24 mouse cellular contexts compared by ENCODE assay signal in the genomic region with DNA sequence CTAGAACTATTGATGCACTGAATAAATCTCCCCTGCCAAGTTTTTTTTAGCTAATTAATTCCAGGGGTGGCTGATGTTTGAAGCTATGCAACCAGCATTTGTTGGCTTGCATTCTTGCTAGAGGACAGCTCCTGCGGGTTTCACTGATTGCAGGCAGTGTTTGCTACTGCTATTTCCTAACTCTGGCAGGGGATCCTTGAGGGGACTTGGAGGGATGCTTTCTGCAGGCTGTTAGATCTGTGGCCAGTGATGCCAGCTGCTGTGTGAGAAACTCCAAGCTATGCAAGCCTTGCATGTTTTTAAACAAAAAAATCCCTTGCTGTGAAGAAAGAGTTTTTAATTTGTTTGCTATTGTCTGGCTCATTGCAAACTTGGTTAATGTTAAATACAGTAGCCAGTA. TPM values are rescaled to one million over a fixed set of nuclear protein-coding genes. Genes with fewer than 3 reads are reported as not detected.
DNase-seq lines count a peak whose midpoint lies in the region; ATAC-seq and TF ChIP-seq lines count a peak whose summit lies in the region.
"Had no signal": no experiment of that assay in that cellular context is flagged by ENCODE, and none has a peak within 500 bp of the region (broad histone marks: within the 10 kb centered on the region; RNA-seq: fewer than 3 reads in every experiment).

No protein-coding gene starts in this region.

- H3K9ac ChIP-seq in forebrain, embryonic 15.5 days (replicated peaks), result no peak overlapping the region
- no peak overlapping the region for H3K9ac ChIP-seq in forebrain, embryonic 12.5 days
- no peak overlapping the region for H3K9ac ChIP-seq in limb, embryonic 14.5 days (ENCODE audit: low read depth, low read length, severe bottlenecking)
- H3K9ac ChIP-seq in embryonic facial prominence, embryonic 14.5 days (ENCODE audit: low read depth, low read length), result no peak overlapping the region
- H3K9ac ChIP-seq: embryonic facial prominence, embryonic 13.5 days; heart, embryonic 12.5 days; hindbrain, embryonic 15.5 days had no signal

- DNase-seq in limb, embryonic 14.5 days (ENCODE audit: low spot score), result peak; percentile 14
- DNase-seq in limb, embryonic 10.5 days (ENCODE audit: low spot score), result no peak
- DNase-seq in brain, adult 2 months (ENCODE audit: low read depth, low spot score), result peak; percentile 17
- peak; percentile 63 for DNase-seq in embryonic facial prominence, embryonic 14.5 days (ENCODE audit: low spot score)
- DNase-seq: adrenal gland, postnatal 25 days; cerebellum, adult 11 months; cerebellum, adult 8-10 months; cerebellum, postnatal 14 days; embryo, embryonic 11 days; gastrocnemius, postnatal 14 days; heart, adult 2 months had no signal

- no peaks in the 10 kb centered on the region for H3K36me3 ChIP-seq in forebrain, embryonic 15.5 days
- no peaks in the 10 kb centered on the region for H3K36me3 ChIP-seq in forebrain, embryonic 12.5 days (replicated peaks)
- no peaks in the 10 kb centered on the region for H3K36me3 ChIP-seq in limb, embryonic 14.5 days (ENCODE audit: control insufficient read depth, insufficient read depth, low read length)
- no peaks in the 10 kb centered on the region for H3K36me3 ChIP-seq in limb, embryonic 10.5 days
- H3K36me3 ChIP-seq in embryonic facial prominence, embryonic 14.5 days (ENCODE audit: control insufficient read depth, insufficient read depth, low read length), result no peaks in the 10 kb centered on the region
- H3K36me3 ChIP-seq: embryonic facial prominence, embryonic 13.5 days; heart, embryonic 12.5 days; hindbrain, embryonic 10.5 days; hindbrain, embryonic 15.5 days had no signal

- no peaks in the 10 kb centered on the region for H3K27me3 ChIP-seq in forebrain, embryonic 15.5 days
- H3K27me3 ChIP-seq in forebrain, embryonic 12.5 days, result no peaks in the 10 kb centered on the region
- H3K27me3 ChIP-seq in limb, embryonic 14.5 days (ENCODE audit: control insufficient read depth, insufficient read depth, low read length), result no peaks in the 10 kb centered on the region
- no peaks in the 10 kb centered on the region for H3K27me3 ChIP-seq in limb, embryonic 10.5 days (ENCODE audit: low read depth, poor library complexity, severe bottlenecking)
- H3K27me3 ChIP-seq in embryonic facial prominence, embryonic 14.5 days (replicated peaks; ENCODE audit: control insufficient read depth, insufficient read depth, low read length), result no peaks in the 10 kb centered on the region
- H3K27me3 ChIP-seq: CH12.LX; embryonic facial prominence, embryonic 13.5 days; heart, embryonic 12.5 days; hindbrain, embryonic 15.5 days had no signal

- TF ChIP-seq POLR2A in limb, embryonic 14.5 days (IDR thresholded peaks at IDR 0.05; ENCODE audit: borderline replicate concordance, extremely low read depth, insufficient read depth, insufficient read length), result no peak

- no peak overlapping the region for H3K4me2 ChIP-seq in forebrain, embryonic 15.5 days (replicated peaks)
- H3K4me2 ChIP-seq in forebrain, embryonic 12.5 days, result no peak overlapping the region
- no peak overlapping the region for H3K4me2 ChIP-seq in limb, embryonic 14.5 days (replicated peaks; ENCODE audit: low read depth, low read length, severe bottlenecking)
- no peak overlapping the region for H3K4me2 ChIP-seq in embryonic facial prominence, embryonic 14.5 days (ENCODE audit: low read depth, low read length)
- H3K4me2 ChIP-seq: embryonic facial prominence, embryonic 13.5 days; heart, embryonic 12.5 days; hindbrain, embryonic 15.5 days had no signal

- no peak overlapping the region for H3K4me3 ChIP-seq in forebrain, embryonic 15.5 days
- no peak overlapping the region for H3K4me3 ChIP-seq in forebrain, embryonic 12.5 days (replicated peaks)
- H3K4me3 ChIP-seq in limb, embryonic 14.5 days (replicated peaks; ENCODE audit: low read length), result no peak overlapping the region
- H3K4me3 ChIP-seq in limb, embryonic 10.5 days, result no peak overlapping the region
- no peak overlapping the region for H3K4me3 ChIP-seq in embryonic facial prominence, embryonic 14.5 days (ENCODE audit: low read depth, low read length)
- H3K4me3 ChIP-seq: embryonic facial prominence, embryonic 13.5 days; heart, adult 2 months; heart, embryonic 12.5 days; hindbrain, embryonic 10.5 days; hindbrain, embryonic 15.5 days had no signal

- peaks cover 13% of the 10 kb centered on the region for H3K4me1 ChIP-seq in forebrain, embryonic 15.5 days
- H3K4me1 ChIP-seq in forebrain, embryonic 12.5 days, result peaks cover 10% of the 10 kb centered on the region; the same call in 1 of the 2 replicates
- H3K4me1 ChIP-seq in limb, embryonic 14.5 days (ENCODE audit: control insufficient read depth, insufficient read depth, low read length), result no peaks in the 10 kb centered on the region; the same call in 1 of the 2 replicates
- H3K4me1 ChIP-seq in limb, embryonic 10.5 days, result 0 out of 2 replicates have a peak, but pooled peaks cover 3% of the 10 kb centered on the region
- H3K4me1 ChIP-seq in embryonic facial prominence, embryonic 14.5 days (ENCODE audit: control insufficient read depth, insufficient read depth, low read length), result 0 out of 2 replicates have a peak, but pooled peaks cover 7% of the 10 kb centered on the region
- H3K4me1 ChIP-seq: heart, embryonic 12.5 days; hindbrain, embryonic 10.5 days had no signal

- WGBS in forebrain, embryonic 15.5 days, result 6% methylated on average over 1 of the region's 1 CpGs
- 3% methylated on average over 1 of the region's 1 CpGs for WGBS in forebrain, embryonic 12.5 days
- 4% methylated on average over 1 of the region's 1 CpGs for WGBS in limb, embryonic 14.5 days
- WGBS in limb, embryonic 10.5 days, result 2% methylated on average over 1 of the region's 1 CpGs
- 3% methylated on average over 1 of the region's 1 CpGs for WGBS in embryonic facial prominence, embryonic 14.5 days

- no peaks in the 10 kb centered on the region for H3K9me3 ChIP-seq in forebrain, embryonic 15.5 days
- no peaks in the 10 kb centered on the region for H3K9me3 ChIP-seq in forebrain, embryonic 12.5 days
- H3K9me3 ChIP-seq in limb, embryonic 14.5 days (ENCODE audit: control insufficient read depth, low read length), result no peaks in the 10 kb centered on the region
- H3K9me3 ChIP-seq in limb, embryonic 10.5 days (replicated peaks), result no peaks in the 10 kb centered on the region
- H3K9me3 ChIP-seq in embryonic facial prominence, embryonic 14.5 days (ENCODE audit: control insufficient read depth, low read length), result no peaks in the 10 kb centered on the region
- H3K9me3 ChIP-seq: embryonic facial prominence, embryonic 13.5 days; heart, embryonic 12.5 days; hindbrain, embryonic 10.5 days; hindbrain, embryonic 15.5 days had no signal

- peak; percentile 51; the same call in 1 of the 2 replicates for ATAC-seq in forebrain, embryonic 15.5 days (replicated peaks)
- no peak for ATAC-seq in forebrain, embryonic 12.5 days (ENCODE audit: low FRiP score)
- ATAC-seq in limb, embryonic 14.5 days (ENCODE audit: low FRiP score, low read depth), result no peak
- ATAC-seq in embryonic facial prominence, embryonic 14.5 days (ENCODE audit: low read depth), result no peak
- ATAC-seq: activated CD4-positive, CD25-positive, alpha-beta regulatory T cell, adult 4 months; inflammation-experienced regulatory T-cells, adult 6 months; intestine, postnatal 0 days; Patski had no signal

- H3K27ac ChIP-seq in forebrain, embryonic 15.5 days (replicated peaks), result no peak overlapping the region; the same call in 1 of the 2 replicates
- H3K27ac ChIP-seq in forebrain, embryonic 12.5 days, result no peak overlapping the region
- no peak overlapping the region for H3K27ac ChIP-seq in limb, embryonic 14.5 days (replicated peaks; ENCODE audit: low read depth, low read length)
- H3K27ac ChIP-seq in limb, embryonic 10.5 days, result no peak overlapping the region
- no peak overlapping the region for H3K27ac ChIP-seq in embryonic facial prominence, embryonic 14.5 days (replicated peaks; ENCODE audit: low read depth, low read length)
- H3K27ac ChIP-seq: embryonic facial prominence, embryonic 13.5 days; heart, adult 2 months; hindbrain, embryonic 10.5 days; hindbrain, embryonic 15.5 days had no signal

RNA-seq across cellular contexts. Expression of a gene that starts 58.6 kb away (rescaled TPM):
- not detected in 2 replicates for polyA plus RNA-seq in forebrain, embryonic 15.5 days (2015; fragmentation: Nextera tagmentation; extraction: Ambion mirVana)
- polyA plus RNA-seq in forebrain, embryonic 12.5 days (2016; fragmentation: Nextera tagmentation; extraction: Ambion mirVana), result not detected in 2 replicates
- polyA plus RNA-seq in limb, embryonic 14.5 days (2012; rRNA removed), result not detected in 2 replicates
- polyA plus RNA-seq in limb, embryonic 14.5 days (2014; fragmentation: Nextera tagmentation; extraction: Ambion mirVana), result not detected in 2 replicates
- not detected in 2 replicates for polyA plus RNA-seq in limb, embryonic 10.5 days (2016; fragmentation: Nextera tagmentation; extraction: Ambion mirVana)
- polyA plus RNA-seq in embryonic facial prominence, embryonic 14.5 days (2014; fragmentation: Nextera tagmentation; extraction: Ambion mirVana), result not detected in 2 replicates
- polyA plus RNA-seq: activated CD4-positive, CD25-positive, alpha-beta regulatory T cell, adult 4 months; embryonic facial prominence, embryonic 13.5 days; gonadal fat pad, adult 2 months; heart, adult 2 months; heart, embryonic 12.5 days; heart, embryonic 16.5 days; hindbrain, embryonic 10.5 days; hindbrain, embryonic 15.5 days; inflammation-experienced regulatory T-cells, adult 6 months; intestine, postnatal 0 days; Patski had no signal
